Mouse (Mus musculus): Measurements from ENCODE around the gene Lingo1. TPM values are rescaled to one million over a fixed set of nuclear protein-coding genes. Genes with fewer than 3 reads are reported as not detected.
A peak's percentile ranks its signal among the peaks of the same experiment; 100 is the strongest.

Gene Lingo1
- polyA plus RNA-seq, 1 experiment from 2014 or later: 79.4 TPM

DNA sequence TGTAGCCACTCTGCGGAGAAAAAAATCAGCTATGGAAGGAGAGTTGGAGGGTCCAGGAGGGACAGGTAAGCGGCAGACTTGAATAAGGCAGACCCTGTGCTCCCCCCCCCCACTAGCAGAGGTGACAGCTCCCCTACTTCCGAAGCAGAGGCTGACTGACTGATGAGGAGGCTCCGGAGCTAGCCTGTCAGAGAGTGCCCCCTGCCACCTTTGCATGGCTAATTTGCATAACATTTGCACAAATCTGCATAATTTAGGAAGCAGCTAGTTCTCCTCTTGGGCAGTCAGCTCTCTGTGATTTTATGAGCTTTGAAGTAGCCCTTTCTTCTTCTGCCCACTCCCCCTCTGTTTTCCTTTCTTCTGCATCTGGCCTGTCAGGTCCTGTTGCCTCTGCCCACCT lies 216.2 kb downstream of the Lingo1 start:
- H3K4me1 ChIP-seq (ENCODE audit: control insufficient read depth, insufficient read depth, low read depth, low read length): peaks cover 30% of the 10 kb centered on the region
- H3K27me3 ChIP-seq (replicated peaks; ENCODE audit: control insufficient read depth, insufficient read depth, low read length): no peaks in the 10 kb centered on the region
- no peak for ATAC-seq
- no peak overlapping the region for H3K4me2 ChIP-seq (ENCODE audit: low read length)
- no peak overlapping the region for H3K9ac ChIP-seq (ENCODE audit: low read depth, low read length)
- 25% methylated on average over 4 of the region's 4 CpGs for WGBS
- H3K27ac ChIP-seq (ENCODE audit: low read depth, low read length): no peak overlapping the region
- no peak overlapping the region for H3K4me3 ChIP-seq (ENCODE audit: low read length)
- no peaks in the 10 kb centered on the region for H3K36me3 ChIP-seq (ENCODE audit: control insufficient read depth, insufficient read depth, low read length)
- no peaks in the 10 kb centered on the region for H3K9me3 ChIP-seq (ENCODE audit: control insufficient read depth, low read length)

- H3K9ac ChIP-seq (ENCODE audit: low read depth, low read length): no peak overlapping the region
- 47% methylated on average over 11 of the region's 11 CpGs for WGBS
- peaks cover 20% of the 10 kb centered on the region for H3K4me1 ChIP-seq (ENCODE audit: control insufficient read depth, insufficient read depth, low read depth, low read length)
- no peaks in the 10 kb centered on the region for H3K36me3 ChIP-seq (ENCODE audit: control insufficient read depth, insufficient read depth, low read length)
- no peak overlapping the region for H3K4me2 ChIP-seq (ENCODE audit: low read length)
- no peaks in the 10 kb centered on the region for H3K27me3 ChIP-seq (replicated peaks; ENCODE audit: control insufficient read depth, insufficient read depth, low read length)
- H3K9me3 ChIP-seq (ENCODE audit: control insufficient read depth, low read length): no peaks in the 10 kb centered on the region
- ATAC-seq: 0 out of 2 replicates have a peak, but pooled peaks have one; percentile 10
- no peak overlapping the region for H3K4me3 ChIP-seq (ENCODE audit: low read length)
- H3K27ac ChIP-seq (ENCODE audit: low read depth, low read length): peak overlapping the region; percentile 34; the same call in 1 of the 2 replicates
Observed at GRCm38 (mm10) chr9:56577405-56577804, 218.9 kb downstream of the Lingo1 start.

DNA sequence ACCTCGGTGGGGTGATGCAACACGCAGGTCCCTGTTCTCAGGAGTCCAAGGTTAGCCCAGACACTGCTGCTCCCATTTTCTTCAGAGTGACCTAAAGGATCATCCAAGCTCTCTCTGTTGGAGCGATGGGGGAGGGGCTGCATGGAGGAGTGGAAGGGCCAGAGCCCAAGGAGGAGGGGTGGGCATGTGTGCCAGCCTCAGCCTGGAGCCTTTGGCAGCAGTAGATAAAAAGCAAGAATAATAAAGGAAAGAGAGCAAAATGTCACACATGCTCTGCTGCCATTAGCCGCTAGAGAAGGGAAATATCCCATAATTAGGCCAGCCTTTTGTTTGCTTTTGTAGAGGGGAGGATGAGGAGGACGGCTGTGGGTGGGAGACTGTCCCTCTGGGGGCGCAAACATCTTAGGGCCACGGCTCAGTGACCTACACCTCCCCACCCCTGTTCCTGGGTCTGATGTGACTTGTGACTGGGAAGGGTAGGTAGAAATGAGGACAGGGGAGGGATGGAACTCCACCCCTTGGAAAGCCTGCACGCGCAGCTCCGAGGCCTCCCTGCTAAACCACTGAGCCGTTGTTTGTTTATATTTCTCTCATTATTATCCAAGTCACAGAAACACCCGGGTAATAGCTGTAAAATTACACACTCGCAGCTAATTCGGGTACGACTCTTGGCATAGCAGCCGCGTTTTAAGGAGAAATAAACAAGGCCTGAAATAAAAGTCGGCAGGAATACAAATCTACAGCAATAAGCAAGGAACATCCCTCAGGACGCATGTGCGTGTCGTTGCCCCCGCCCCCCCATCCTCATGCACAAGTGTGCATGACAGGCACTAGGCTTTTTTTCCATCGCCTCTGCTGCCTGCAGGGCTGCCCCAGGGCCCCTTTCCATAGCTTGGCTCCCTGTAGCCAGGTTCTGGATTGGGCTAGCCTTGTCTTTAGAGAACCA lies 223.5 kb downstream of the Lingo1 start:
- Histone ChIP-seq H3K4me2 (ENCODE audit: low read length) (peak overlapping the region; percentile 31; the same call in 1 of the 2 replicates), H3K9ac (ENCODE audit: low read depth, low read length) (peak overlapping the region; percentile 41; the same call in 1 of the 2 replicates), H3K4me1 (ENCODE audit: control insufficient read depth, insufficient read depth, low read depth, low read length) (peaks cover 11% of the 10 kb centered on the region), H3K9me3 (ENCODE audit: control insufficient read depth, low read length) (no peaks in the 10 kb centered on the region), H3K4me3 (ENCODE audit: low read length) (no peak overlapping the region), H3K27me3 (replicated peaks; ENCODE audit: control insufficient read depth, insufficient read depth, low read length) (no peaks in the 10 kb centered on the region), H3K27ac (ENCODE audit: low read depth, low read length) (peak overlapping the region; percentile 59), H3K36me3 (ENCODE audit: control insufficient read depth, insufficient read depth, low read length) (no peaks in the 10 kb centered on the region)
- WGBS: 33% methylated on average over 23 of the region's 23 CpGs
- peak; percentile 61 for ATAC-seq

Other genes with a start within 250 kb of the Lingo1 start
- gene Odf3l1, start 68.2 kb upstream of the Lingo1 start, polyA plus RNA-seq (2015; fragmentation: Nextera tagmentation; extraction: Ambion mirVana): 0.20 TPM in 1 of 2 replicates, not detected in the other
- gene Cspg4, start 68.6 kb upstream of the Lingo1 start, polyA plus RNA-seq (2015; fragmentation: Nextera tagmentation; extraction: Ambion mirVana): 10.7 and 10.8 TPM in 2 replicates
- 3.0 and 3.8 TPM in 2 replicates for gene Snx33, start 131.9 kb upstream of the Lingo1 start, polyA plus RNA-seq (2015; fragmentation: Nextera tagmentation; extraction: Ambion mirVana)
- 66.8 and 66.9 TPM in 2 replicates for gene Imp3, start 141.0 kb upstream of the Lingo1 start, polyA plus RNA-seq (2015; fragmentation: Nextera tagmentation; extraction: Ambion mirVana)
- 28.9 and 29.9 TPM in 2 replicates for gene Snupn, start 154.4 kb upstream of the Lingo1 start, polyA plus RNA-seq (2015; fragmentation: Nextera tagmentation; extraction: Ambion mirVana)
- gene Ptpn9, start 198.5 kb upstream of the Lingo1 start, polyA plus RNA-seq (2015; fragmentation: Nextera tagmentation; extraction: Ambion mirVana): 22.9 and 24.6 TPM in 2 replicates